In genomic region chr2:38738601-38739301, GRCm38 (mm10) we compare ENCODE assay signal across 20 mouse cellular contexts. TPM values are rescaled to one million over a fixed set of nuclear protein-coding genes. Genes with fewer than 3 reads are reported as not detected.
DNase-seq lines count a peak whose midpoint lies in the region; ATAC-seq and TF ChIP-seq lines count a peak whose summit lies in the region.
"Had no signal": no experiment of that assay in that cellular context is flagged by ENCODE, and none has a peak within 500 bp of the region (broad histone marks: within the 10 kb centered on the region; RNA-seq: fewer than 3 reads in every experiment).

No protein-coding gene starts in this region.

- no peak overlapping the region for H3K27ac ChIP-seq in forebrain, embryonic 11.5 days (ENCODE audit: low read depth, low read length)
- no peak overlapping the region for H3K27ac ChIP-seq in forebrain, postnatal 0 days (ENCODE audit: low read depth, low read length)
- H3K27ac ChIP-seq in midbrain, embryonic 11.5 days (ENCODE audit: low read depth, low read length), result no peak overlapping the region
- no peak overlapping the region for H3K27ac ChIP-seq in midbrain, postnatal 0 days (ENCODE audit: low read depth, low read length)
- H3K27ac ChIP-seq in midbrain, embryonic 14.5 days (replicated peaks; ENCODE audit: low read depth, low read length), result no peak overlapping the region
- H3K27ac ChIP-seq: embryonic facial prominence, embryonic 15.5 days; gastrocnemius, adult 2 months; heart, embryonic 13.5 days; layer of hippocampus, adult 2 months; limb, embryonic 12.5 days; liver, embryonic 13.5 days had no signal

- no peak for TF ChIP-seq CTCF in forebrain, postnatal 0 days (IDR thresholded peaks at IDR 0.05; ENCODE audit: low read depth)
- no peak for TF ChIP-seq CTCF in midbrain, postnatal 0 days (IDR thresholded peaks at IDR 0.05)

- no peaks in the 10 kb centered on the region for H3K36me3 ChIP-seq in forebrain, embryonic 11.5 days (ENCODE audit: control insufficient read depth, insufficient read depth, low read length)
- H3K36me3 ChIP-seq in forebrain, postnatal 0 days (ENCODE audit: insufficient read depth), result no peaks in the 10 kb centered on the region
- H3K36me3 ChIP-seq in midbrain, embryonic 11.5 days (ENCODE audit: control insufficient read depth, insufficient read depth, low read length), result no peaks in the 10 kb centered on the region; the same call in 1 of the 2 replicates
- H3K36me3 ChIP-seq in midbrain, postnatal 0 days (ENCODE audit: insufficient read depth, low read length), result peaks cover 4% of the 10 kb centered on the region; the same call in 1 of the 2 replicates
- no peaks in the 10 kb centered on the region for H3K36me3 ChIP-seq in midbrain, embryonic 14.5 days (ENCODE audit: control insufficient read depth, insufficient read depth, low read length)
- H3K36me3 ChIP-seq: embryonic facial prominence, embryonic 15.5 days; heart, embryonic 13.5 days; limb, embryonic 12.5 days; liver, embryonic 13.5 days had no signal

- no peak for DNase-seq in forebrain, embryonic 11.5 days (ENCODE audit: low spot score)
- no peak for DNase-seq in forebrain, postnatal 0 days
- no peak for DNase-seq in midbrain, embryonic 11.5 days (ENCODE audit: low spot score, missing footprints)
- DNase-seq in midbrain, postnatal 0 days (ENCODE audit: low spot score), result no peak
- DNase-seq in ZHBTc4 (ENCODE audit: low read depth, low spot score), result peak; percentile 5
- DNase-seq in midbrain, embryonic 14.5 days, result peak; percentile 37
- DNase-seq in left cerebral cortex, adult 8-10 months (ENCODE audit: low spot score in 2 of 2), result no peak
- DNase-seq in kidney, postnatal 25 days, result no peak

- WGBS in forebrain, embryonic 11.5 days, result 70% methylated on average over 14 of the region's 14 CpGs
- 73% methylated on average over 14 of the region's 14 CpGs for WGBS in forebrain, postnatal 0 days
- 60% methylated on average over 14 of the region's 14 CpGs for WGBS in midbrain, embryonic 11.5 days
- WGBS in midbrain, postnatal 0 days, result 56% methylated on average over 14 of the region's 14 CpGs
- WGBS in midbrain, embryonic 14.5 days, result 62% methylated on average over 14 of the region's 14 CpGs

- ATAC-seq in forebrain, embryonic 11.5 days (replicated peaks; ENCODE audit: low FRiP score), result no peak
- no peak for ATAC-seq in forebrain, postnatal 0 days
- peak; percentile 42; the same call in 1 of the 2 replicates for ATAC-seq in midbrain, embryonic 11.5 days (ENCODE audit: low FRiP score)
- ATAC-seq in midbrain, postnatal 0 days (ENCODE audit: low FRiP score), result no peak
- ATAC-seq in midbrain, embryonic 14.5 days (ENCODE audit: low FRiP score, low TSS enrichment), result no peak
- ATAC-seq: intestine, postnatal 0 days had no signal

- 0 out of 2 replicates have a peak, but pooled peaks cover 2% of the 10 kb centered on the region for H3K4me1 ChIP-seq in forebrain, embryonic 11.5 days (replicated peaks; ENCODE audit: control insufficient read depth, insufficient read depth, low read length)
- no peaks in the 10 kb centered on the region for H3K4me1 ChIP-seq in forebrain, postnatal 0 days (ENCODE audit: insufficient read depth)
- H3K4me1 ChIP-seq in midbrain, embryonic 11.5 days (ENCODE audit: control insufficient read depth, insufficient read depth, low read length), result peaks cover 4% of the 10 kb centered on the region
- H3K4me1 ChIP-seq in midbrain, postnatal 0 days (ENCODE audit: insufficient read depth, low read length), result no peaks in the 10 kb centered on the region
- no peaks in the 10 kb centered on the region for H3K4me1 ChIP-seq in midbrain, embryonic 14.5 days (ENCODE audit: control insufficient read depth, insufficient read depth, low read length)
- H3K4me1 ChIP-seq: limb, embryonic 12.5 days had no signal

- 0 out of 2 replicates have a peak overlapping the region, but pooled peaks have one; percentile 23 for H3K9ac ChIP-seq in forebrain, embryonic 11.5 days (ENCODE audit: low read length)
- no peak overlapping the region for H3K9ac ChIP-seq in forebrain, postnatal 0 days
- peak overlapping the region; percentile 10; the same call in 1 of the 2 replicates for H3K9ac ChIP-seq in midbrain, embryonic 11.5 days (ENCODE audit: low read length)
- no peak overlapping the region for H3K9ac ChIP-seq in midbrain, postnatal 0 days (replicated peaks; ENCODE audit: low read length, poor library complexity, severe bottlenecking)
- no peak overlapping the region for H3K9ac ChIP-seq in midbrain, embryonic 14.5 days (replicated peaks; ENCODE audit: low read length)
- H3K9ac ChIP-seq: embryonic facial prominence, embryonic 15.5 days; heart, embryonic 13.5 days; limb, embryonic 12.5 days; liver, embryonic 13.5 days had no signal

- H3K4me2 ChIP-seq in forebrain, embryonic 11.5 days (ENCODE audit: low read depth, low read length, severe bottlenecking), result no peak overlapping the region
- no peak overlapping the region for H3K4me2 ChIP-seq in forebrain, postnatal 0 days (ENCODE audit: low read depth)
- no peak overlapping the region for H3K4me2 ChIP-seq in midbrain, embryonic 11.5 days
- no peak overlapping the region for H3K4me2 ChIP-seq in midbrain, postnatal 0 days (ENCODE audit: low read depth, low read length, poor library complexity, severe bottlenecking)
- H3K4me2 ChIP-seq in midbrain, embryonic 14.5 days (ENCODE audit: low read length), result no peak overlapping the region
- H3K4me2 ChIP-seq: embryonic facial prominence, embryonic 15.5 days; heart, embryonic 13.5 days; limb, embryonic 12.5 days; liver, embryonic 13.5 days had no signal

- no peaks in the 10 kb centered on the region for H3K9me3 ChIP-seq in forebrain, embryonic 11.5 days (ENCODE audit: control insufficient read depth, low read length)
- no peaks in the 10 kb centered on the region for H3K9me3 ChIP-seq in forebrain, postnatal 0 days (ENCODE audit: low read length)
- H3K9me3 ChIP-seq in midbrain, embryonic 11.5 days (ENCODE audit: control insufficient read depth, low read length), result no peaks in the 10 kb centered on the region
- H3K9me3 ChIP-seq in midbrain, postnatal 0 days (ENCODE audit: low read length), result no peaks in the 10 kb centered on the region
- H3K9me3 ChIP-seq in midbrain, embryonic 14.5 days (ENCODE audit: control insufficient read depth, low read length), result no peaks in the 10 kb centered on the region
- H3K9me3 ChIP-seq: embryonic facial prominence, embryonic 15.5 days; heart, embryonic 13.5 days; limb, embryonic 12.5 days; liver, embryonic 13.5 days had no signal

- no peak overlapping the region for H3K4me3 ChIP-seq in forebrain, embryonic 11.5 days (ENCODE audit: low read depth, low read length)
- H3K4me3 ChIP-seq in forebrain, postnatal 0 days (ENCODE audit: low read depth, low read length), result no peak overlapping the region
- no peak overlapping the region for H3K4me3 ChIP-seq in midbrain, embryonic 11.5 days (ENCODE audit: low read depth, low read length)
- no peak overlapping the region for H3K4me3 ChIP-seq in midbrain, postnatal 0 days (ENCODE audit: low read depth, low read length)
- no peak overlapping the region for H3K4me3 ChIP-seq in midbrain, embryonic 14.5 days (replicated peaks; ENCODE audit: low read depth, low read length)
- H3K4me3 ChIP-seq: embryonic facial prominence, embryonic 15.5 days; gastrocnemius, adult 2 months; heart, embryonic 13.5 days; layer of hippocampus, adult 2 months; limb, embryonic 12.5 days; liver, embryonic 13.5 days had no signal

- H3K27me3 ChIP-seq in forebrain, embryonic 11.5 days (ENCODE audit: control insufficient read depth, insufficient read depth, low read length), result no peaks in the 10 kb centered on the region
- H3K27me3 ChIP-seq in forebrain, postnatal 0 days (ENCODE audit: insufficient read depth, low read length), result no peaks in the 10 kb centered on the region
- no peaks in the 10 kb centered on the region for H3K27me3 ChIP-seq in midbrain, embryonic 11.5 days (ENCODE audit: control insufficient read depth, insufficient read depth, low read length)
- no peaks in the 10 kb centered on the region for H3K27me3 ChIP-seq in midbrain, postnatal 0 days (ENCODE audit: insufficient read depth, low read length)
- no peaks in the 10 kb centered on the region for H3K27me3 ChIP-seq in midbrain, embryonic 14.5 days (ENCODE audit: control insufficient read depth, insufficient read depth, low read length)
- H3K27me3 ChIP-seq: embryonic facial prominence, embryonic 15.5 days; heart, embryonic 13.5 days; limb, embryonic 12.5 days; liver, embryonic 13.5 days had no signal

RNA-seq across cellular contexts. Expression of gene Nr5a1, which starts 24.4 kb away (rescaled TPM):
- 0.27 and 0.40 TPM in 2 replicates for polyA plus RNA-seq in forebrain, embryonic 11.5 days (2014; fragmentation: Nextera tagmentation; extraction: Ambion mirVana)
- total RNA-seq in forebrain, postnatal 0 days (2014; rRNA removed), result 0.23 and 1.3 TPM in 2 replicates
- polyA plus RNA-seq in forebrain, postnatal 0 days (2015; fragmentation: Nextera tagmentation; extraction: Ambion mirVana), result 0.45 TPM in 1 of 2 replicates, not detected in the other
- polyA plus RNA-seq in midbrain, embryonic 11.5 days (2014; fragmentation: Nextera tagmentation; extraction: Ambion mirVana), result 0.04 TPM in 1 of 2 replicates, not detected in the other
- 0.11 and 0.61 TPM in 2 replicates for total RNA-seq in midbrain, postnatal 0 days (2014; rRNA removed)
- polyA plus RNA-seq in midbrain, postnatal 0 days (2015; fragmentation: Nextera tagmentation; extraction: Ambion mirVana), result 1.2 and 2.1 TPM in 2 replicates
- polyA plus RNA-seq in midbrain, embryonic 14.5 days (2014; fragmentation: Nextera tagmentation; extraction: Ambion mirVana), result 0.07 TPM in 1 of 2 replicates, not detected in the other
- total RNA-seq in left cerebral cortex, adult 8-10 months (2022), result under 1 TPM in 3 of 4 experiments, not detected in 1; 0.14 to 0.33 (median 0.27) TPM
- total RNA-seq: common myeloid progenitor, adult 5-6 weeks; gastrocnemius, adult 2 months; granulocyte monocyte progenitor cell, adult 5-6 weeks; layer of hippocampus, adult 2 months; megakaryocyte-erythroid progenitor cell, adult 5-6 weeks had no signal
- polyA plus RNA-seq: cerebellum, adult 2 months; heart, embryonic 13.5 days; liver, embryonic 13.5 days; neural tube, embryonic 14.5 days had no signal

Comparison
In these comparisons a context has a peak if more than half of its experiments do, and no peak if none do; other contexts are left out.
1. DNase-seq: peak in ZHBTc4 (single experiment) and midbrain, embryonic 14.5 days (single experiment); none in forebrain, embryonic 11.5 days (single experiment), forebrain, postnatal 0 days (single experiment), midbrain, embryonic 11.5 days (single experiment), midbrain, postnatal 0 days (single experiment), left cerebral cortex, adult 8-10 months (0 of 2) and kidney, postnatal 25 days (0 of 2).
2. H3K9ac ChIP-seq: peak in forebrain, embryonic 11.5 days (single experiment) and midbrain, embryonic 11.5 days (single experiment); none in forebrain, postnatal 0 days (single experiment), midbrain, postnatal 0 days (single experiment) and midbrain, embryonic 14.5 days (single experiment).